Mouse (Mus musculus) heart, adult 9 months (tissue): ENCODE measurements around the gene Gfi1b.

Experiments
- DNase-seq, 2 experiments: peaks; one replicate each; pipeline ENCODE4 v3.0.0; 2022; ENCODE audit warnings: low spot score in 2 of 2

Gfi1b gene

GRCm38 (mm10) chr2:28622521-28623124 lies 841 bp upstream of the Gfi1b start:
- no peak for DNase-seq

GRCm38 (mm10) chr2:28621111-28621510 lies 671 bp downstream of the Gfi1b start:
- DNase-seq: no peak

- DNase-seq: no peak
Measured at GRCm38 (mm10) chr2:28620522-28620921, 1.3 kb downstream of the Gfi1b start.

GRCm38 (mm10) chr2:28619369-28619768 lies 2.4 kb downstream of the Gfi1b start:
- no peak for DNase-seq

GRCm38 (mm10) chr2:28618777-28619336 lies 2.9 kb downstream of the Gfi1b start:
- no peak for DNase-seq

GRCm38 (mm10) chr2:28617498-28618486 lies 4.0 kb downstream of the Gfi1b start:
- no peak for DNase-seq

- DNase-seq: no peak
Measured at GRCm38 (mm10) chr2:28616874-28617273, 4.9 kb downstream of the Gfi1b start.

GRCm38 (mm10) chr2:28616358-28616757 lies 5.4 kb downstream of the Gfi1b start:
- DNase-seq: no peak

- no peak for DNase-seq
Measured at GRCm38 (mm10) chr2:28613599-28613998, 8.2 kb downstream of the Gfi1b start.

GRCm38 (mm10) chr2:28612436-28613063 lies 9.2 kb downstream of the Gfi1b start:
- DNase-seq: no peak

GRCm38 (mm10) chr2:28611407-28611787 lies 10.4 kb downstream of the Gfi1b start:
- DNase-seq: no peak

- DNase-seq: no peak
Measured at GRCm38 (mm10) chr2:28610716-28611406, 10.9 kb downstream of the Gfi1b start.

- no peak for DNase-seq
Measured at GRCm38 (mm10) chr2:28609851-28610250, 11.9 kb downstream of the Gfi1b start.

- no peak for DNase-seq
Measured at GRCm38 (mm10) chr2:28607341-28608165, 14.2 kb downstream of the Gfi1b start.

- DNase-seq: no peak
Measured at GRCm38 (mm10) chr2:28606601-28607340, 15.0 kb downstream of the Gfi1b start.

GRCm38 (mm10) chr2:28605789-28606541 lies 15.8 kb downstream of the Gfi1b start:
- no peak for DNase-seq

GRCm38 (mm10) chr2:28603542-28603941 lies 18.2 kb downstream of the Gfi1b start:
- DNase-seq: no peak

GRCm38 (mm10) chr2:28601720-28602590 lies 19.8 kb downstream of the Gfi1b start:
- no peak for DNase-seq
